Mouse (Mus musculus): Measurements from ENCODE around the gene Cmtm4. TPM values are rescaled to one million over a fixed set of nuclear protein-coding genes. Genes with fewer than 3 reads are reported as not detected.

Gene Cmtm4
- polyA plus RNA-seq, 1 experiment = 25.6 TPM

- H3K36me3 ChIP-seq (ENCODE audit: control insufficient read depth, insufficient read depth, low read length) = peaks cover 64% of the 10 kb centered on the region
- WGBS = 90% methylated on average over 7 of the region's 7 CpGs
Observed at GRCm38 (mm10) chr8:104430230-104430629, 34.6 kb upstream of the Cmtm4 start.

DNA sequence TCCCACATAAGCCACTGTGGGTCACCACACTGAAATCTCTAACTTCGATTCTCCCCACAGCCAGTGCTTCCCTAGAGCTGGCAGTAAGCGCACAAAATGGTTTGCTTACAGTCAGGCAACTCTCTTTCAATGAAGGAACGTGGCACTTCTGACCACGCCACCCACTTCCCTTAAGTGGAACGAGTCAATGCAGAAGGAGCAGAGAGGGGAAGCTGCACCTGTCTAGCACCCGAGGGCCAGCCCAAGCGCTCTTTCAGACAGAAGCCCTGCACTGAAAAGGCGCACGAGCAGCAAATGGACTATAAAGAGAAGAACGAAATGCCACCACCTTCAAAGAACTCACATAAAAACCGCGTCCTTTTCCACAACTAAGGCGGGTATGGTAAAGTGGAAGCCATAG, 32.1 kb upstream of the Cmtm4 start:
- 87% methylated on average over 13 of the region's 13 CpGs for WGBS
- peaks cover 63% of the 10 kb centered on the region for H3K36me3 ChIP-seq (ENCODE audit: control insufficient read depth, insufficient read depth, low read length)
- no peak overlapping the region for H3K4me3 ChIP-seq (ENCODE audit: low read depth, low read length)
- H3K27me3 ChIP-seq (ENCODE audit: control insufficient read depth, insufficient read depth, low read length) = no peaks in the 10 kb centered on the region
- H3K27ac ChIP-seq (ENCODE audit: insufficient read depth, low read depth, low read length) = no peak overlapping the region
- no peaks in the 10 kb centered on the region for H3K4me1 ChIP-seq (ENCODE audit: control insufficient read depth, insufficient read depth, insufficient read length, low read length)
- no peak for TF ChIP-seq POLR2A (IDR thresholded peaks at IDR 0.05; ENCODE audit: low read depth, low read length)
- TF ChIP-seq CTCF (IDR thresholded peaks at IDR 0.05; ENCODE audit: extremely low read depth, insufficient read length, insufficient replicate concordance, low read depth, low read length) = no peak

More at GRCm38 (mm10) chr8:104430230-104430629, 34.6 kb upstream of the Cmtm4 start:
- H3K4me1 ChIP-seq (ENCODE audit: control insufficient read depth, insufficient read depth, insufficient read length, low read length) = peaks cover 3% of the 10 kb centered on the region; the same call in 1 of the 2 replicates
- H3K27me3 ChIP-seq (ENCODE audit: control insufficient read depth, insufficient read depth, low read length) = no peaks in the 10 kb centered on the region
- no peak overlapping the region for H3K27ac ChIP-seq (ENCODE audit: insufficient read depth, low read depth, low read length)
- TF ChIP-seq CTCF (IDR thresholded peaks at IDR 0.05; ENCODE audit: extremely low read depth, insufficient read length, insufficient replicate concordance, low read depth, low read length) = no peak
- TF ChIP-seq POLR2A (IDR thresholded peaks at IDR 0.05; ENCODE audit: low read depth, low read length) = no peak
- H3K4me3 ChIP-seq (ENCODE audit: low read depth, low read length) = no peak overlapping the region

DNA sequence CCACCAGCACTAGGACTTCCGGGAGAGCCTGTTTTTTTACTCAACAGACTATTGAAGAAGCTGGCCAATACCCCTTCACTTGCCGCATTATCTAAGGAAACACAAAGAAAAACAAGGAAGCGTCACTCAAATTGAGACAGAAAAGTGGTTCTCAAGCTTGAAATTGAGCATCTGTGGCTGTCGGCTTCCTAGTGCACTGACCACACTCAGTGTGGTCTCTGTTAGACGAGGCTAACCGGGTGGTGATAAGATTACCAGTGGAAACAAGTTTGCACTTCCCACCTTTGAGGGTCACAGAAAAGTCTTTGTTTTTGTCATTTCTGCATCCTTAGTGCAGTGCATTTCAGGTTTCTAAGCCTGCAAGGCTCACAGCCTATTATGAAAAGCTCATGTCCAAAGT, 26.7 kb upstream of the Cmtm4 start:
- peaks cover 72% of the 10 kb centered on the region for H3K36me3 ChIP-seq (ENCODE audit: control insufficient read depth, insufficient read depth, low read length)
- no peaks in the 10 kb centered on the region for H3K27me3 ChIP-seq (ENCODE audit: control insufficient read depth, insufficient read depth, low read length)
- 88% methylated on average over 6 of the region's 6 CpGs for WGBS

DNA sequence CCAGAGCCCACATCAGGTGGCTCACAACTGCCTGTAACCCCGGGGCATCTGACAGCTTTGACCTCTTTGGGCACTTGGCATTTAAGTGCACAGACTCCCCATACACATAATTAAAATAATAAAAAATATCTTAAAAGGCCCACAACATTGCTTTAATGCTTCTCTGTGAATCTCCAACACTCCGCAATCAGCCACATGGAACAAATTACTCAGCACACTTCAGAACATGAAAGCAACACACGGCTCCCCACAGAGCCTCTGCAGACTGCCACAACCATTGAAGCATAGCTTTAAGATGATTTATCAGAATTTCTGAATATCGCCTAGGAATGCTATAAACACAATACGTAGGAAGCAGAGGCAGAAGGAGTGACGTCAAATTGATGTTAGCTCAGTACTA, 20.4 kb upstream of the Cmtm4 start:
- Histone ChIP-seq H3K36me3 (ENCODE audit: control insufficient read depth, insufficient read depth, low read length) (peaks cover 28% of the 10 kb centered on the region), H3K4me3 (ENCODE audit: low read depth, low read length) (no peak overlapping the region), H3K4me1 (ENCODE audit: control insufficient read depth, insufficient read depth, insufficient read length, low read length) (no peaks in the 10 kb centered on the region), H3K27ac (ENCODE audit: insufficient read depth, low read depth, low read length) (no peak overlapping the region), H3K27me3 (ENCODE audit: control insufficient read depth, insufficient read depth, low read length) (no peaks in the 10 kb centered on the region)
- no peak for TF ChIP-seq POLR2A (IDR thresholded peaks at IDR 0.05; ENCODE audit: low read depth, low read length)
- TF ChIP-seq CTCF (IDR thresholded peaks at IDR 0.05; ENCODE audit: extremely low read depth, insufficient read length, insufficient replicate concordance, low read depth, low read length) = no peak
- 93% methylated on average over 6 of the region's 6 CpGs for WGBS

More for the DNA sequence above, 26.7 kb upstream of the Cmtm4 start:
- H3K4me3 ChIP-seq (ENCODE audit: low read depth, low read length) = no peak overlapping the region
- H3K27ac ChIP-seq (ENCODE audit: insufficient read depth, low read depth, low read length) = no peak overlapping the region
- no peaks in the 10 kb centered on the region for H3K4me1 ChIP-seq (ENCODE audit: control insufficient read depth, insufficient read depth, insufficient read length, low read length)
- TF ChIP-seq CTCF (IDR thresholded peaks at IDR 0.05; ENCODE audit: extremely low read depth, insufficient read length, insufficient replicate concordance, low read depth, low read length) = no peak
- TF ChIP-seq POLR2A (IDR thresholded peaks at IDR 0.05; ENCODE audit: low read depth, low read length) = no peak

- TF ChIP-seq POLR2A (IDR thresholded peaks at IDR 0.05; ENCODE audit: low read depth, low read length) = no peak
- TF ChIP-seq CTCF (IDR thresholded peaks at IDR 0.05; ENCODE audit: extremely low read depth, insufficient read length, insufficient replicate concordance, low read depth, low read length) = no peak
- Histone ChIP-seq H3K4me1 (ENCODE audit: control insufficient read depth, insufficient read depth, insufficient read length, low read length) (no peaks in the 10 kb centered on the region), H3K4me3 (ENCODE audit: low read depth, low read length) (no peak overlapping the region), H3K27ac (ENCODE audit: insufficient read depth, low read depth, low read length) (no peak overlapping the region), H3K27me3 (ENCODE audit: control insufficient read depth, insufficient read depth, low read length) (no peaks in the 10 kb centered on the region), H3K36me3 (ENCODE audit: control insufficient read depth, insufficient read depth, low read length) (peaks cover 16% of the 10 kb centered on the region)
- WGBS = 48% methylated on average over 3 of the region's 3 CpGs
Observed at GRCm38 (mm10) chr8:104414204-104414603, 18.6 kb upstream of the Cmtm4 start.

DNA sequence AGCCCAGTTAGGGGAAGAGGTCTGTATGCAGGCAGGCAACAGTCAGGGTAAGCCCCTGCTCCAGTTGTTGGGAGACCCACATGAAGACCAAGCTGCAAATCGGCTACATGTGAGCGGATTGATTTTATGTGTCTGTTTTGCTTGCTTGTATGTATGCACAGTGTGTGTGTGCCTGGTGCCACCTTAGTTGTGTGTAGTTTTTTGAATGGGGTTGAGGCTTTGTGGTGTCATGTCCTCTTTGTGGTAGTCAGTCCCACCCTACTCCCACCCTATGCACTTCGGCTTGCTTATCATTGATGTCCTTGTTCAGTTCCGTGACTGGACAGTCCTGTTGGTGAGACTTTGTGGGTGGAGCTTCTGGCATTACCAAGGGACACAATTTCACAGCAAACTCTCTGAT, 18.2 kb upstream of the Cmtm4 start:
- WGBS = 43% methylated on average over 4 of the region's 4 CpGs
- H3K4me1 ChIP-seq (ENCODE audit: control insufficient read depth, insufficient read depth, insufficient read length, low read length) = no peaks in the 10 kb centered on the region
- TF ChIP-seq POLR2A (IDR thresholded peaks at IDR 0.05; ENCODE audit: low read depth, low read length) = no peak
- TF ChIP-seq CTCF (IDR thresholded peaks at IDR 0.05; ENCODE audit: extremely low read depth, insufficient read length, insufficient replicate concordance, low read depth, low read length) = no peak
- no peak overlapping the region for H3K27ac ChIP-seq (ENCODE audit: insufficient read depth, low read depth, low read length)
- H3K36me3 ChIP-seq (ENCODE audit: control insufficient read depth, insufficient read depth, low read length) = peaks cover 13% of the 10 kb centered on the region
- no peak overlapping the region for H3K4me3 ChIP-seq (ENCODE audit: low read depth, low read length)
- no peaks in the 10 kb centered on the region for H3K27me3 ChIP-seq (ENCODE audit: control insufficient read depth, insufficient read depth, low read length)

GRCm38 (mm10) chr8:104412805-104413532, 17.4 kb upstream of the Cmtm4 start:
- Histone ChIP-seq H3K4me3 (ENCODE audit: low read depth, low read length) (no peak overlapping the region), H3K27ac (ENCODE audit: insufficient read depth, low read depth, low read length) (no peak overlapping the region), H3K36me3 (ENCODE audit: control insufficient read depth, insufficient read depth, low read length) (peaks cover 8% of the 10 kb centered on the region), H3K4me1 (ENCODE audit: control insufficient read depth, insufficient read depth, insufficient read length, low read length) (no peaks in the 10 kb centered on the region), H3K27me3 (ENCODE audit: control insufficient read depth, insufficient read depth, low read length) (no peaks in the 10 kb centered on the region)
- WGBS = 64% methylated on average over 7 of the region's 7 CpGs
- TF ChIP-seq CTCF (IDR thresholded peaks at IDR 0.05; ENCODE audit: extremely low read depth, insufficient read length, insufficient replicate concordance, low read depth, low read length) (no peak), POLR2A (IDR thresholded peaks at IDR 0.05; ENCODE audit: low read depth, low read length) (no peak)
